Mouse (Mus musculus): ENCODE data around the gene Capn10.

Capn10 gene

GRCm38 (mm10) chr1:92972854-92973253 is 38.7 kb downstream of the Capn10 start:
- in situ Hi-C loops (cut with MseI, MboI) = no loop called here

- in situ Hi-C loops (cut with MseI, MboI) = no loop called here
Observed at GRCm38 (mm10) chr1:92976141-92976566, 42.0 kb downstream of the Capn10 start.

- in situ Hi-C loops (cut with MseI, MboI) = no loop called here
Observed at GRCm38 (mm10) chr1:92978645-92979044, 44.5 kb downstream of the Capn10 start.

- in situ Hi-C loops (cut with MseI, MboI) = no loop called here
Observed at GRCm38 (mm10) chr1:92979073-92979602, 45.0 kb downstream of the Capn10 start.

GRCm38 (mm10) chr1:92981056-92981845 is 47.1 kb downstream of the Capn10 start:
- in situ Hi-C loops (cut with MseI, MboI) = no loop called here

- in situ Hi-C loops (cut with MseI, MboI) = no loop called here
Observed at GRCm38 (mm10) chr1:92982931-92983605, 48.9 kb downstream of the Capn10 start.

- in situ Hi-C loops (cut with MseI, MboI) = loop anchor here in 1 of 2 experiments (5.0 kb wide), 1 partner anchor 38 kb away; no protein-coding TSS in a partner anchor
Observed at GRCm38 (mm10) chr1:92984999-92985398, 50.8 kb downstream of the Capn10 start.

- in situ Hi-C loops (cut with MseI, MboI) = loop anchor here in 1 of 2 experiments (5.0 kb wide), 1 partner anchor 42 kb away; no protein-coding TSS in a partner anchor
Observed at GRCm38 (mm10) chr1:92988894-92989293, 54.7 kb downstream of the Capn10 start.

GRCm38 (mm10) chr1:92989891-92990290 is 55.7 kb downstream of the Capn10 start:
- in situ Hi-C loops (cut with MseI, MboI) = loop anchor here in 1 of 2 experiments (5.0 kb wide), 1 partner anchor 43 kb away; no protein-coding TSS in a partner anchor

- in situ Hi-C loops (cut with MseI, MboI) = no loop called here
Observed at GRCm38 (mm10) chr1:92992214-92992855, 58.2 kb downstream of the Capn10 start.

GRCm38 (mm10) chr1:92992880-92993279 is 58.7 kb downstream of the Capn10 start:
- in situ Hi-C loops (cut with MseI, MboI) = no loop called here
